Mouse (Mus musculus): ENCODE data around the gene Plcxd2.

- TF ChIP-seq CTCF (IDR thresholded peaks at IDR 0.05), result no peak
- no peak for TF ChIP-seq POLR2A (IDR thresholded peaks at IDR 0.05; ENCODE audit: insufficient read depth, low read depth, low read length)
Observed at GRCm38 (mm10) chr16:45946335-45946734, 63.7 kb downstream of the Plcxd2 start.

Data from heart, adult 2 months (tissue).